ENCODE assay signal across 9 mouse cellular contexts in genomic region chr7:116458985-116459441, GRCm38 (mm10). TPM values are rescaled to one million over a fixed set of nuclear protein-coding genes. Genes with fewer than 3 reads are reported as not detected.
A peak's percentile ranks its signal among the peaks of the same experiment; 100 is the strongest.
DNase-seq lines count a peak whose midpoint lies in the region; ATAC-seq and TF ChIP-seq lines count a peak whose summit lies in the region.
"Had no signal": no experiment of that assay in that cellular context is flagged by ENCODE, and none has a peak within 500 bp of the region (broad histone marks: within the 10 kb centered on the region; RNA-seq: fewer than 3 reads in every experiment).

No protein-coding gene starts in this region.

- H3K9ac ChIP-seq in kidney, embryonic 15.5 days = no peak overlapping the region
- no peak overlapping the region for H3K9ac ChIP-seq in liver, embryonic 14.5 days (replicated peaks)
- no peak overlapping the region for H3K9ac ChIP-seq in forebrain, embryonic 12.5 days
- H3K9ac ChIP-seq: embryonic facial prominence, embryonic 12.5 days; liver, embryonic 13.5 days had no signal

- H3K9me3 ChIP-seq in kidney, embryonic 15.5 days (replicated peaks) = no peaks in the 10 kb centered on the region
- no peaks in the 10 kb centered on the region for H3K9me3 ChIP-seq in liver, embryonic 14.5 days (ENCODE audit: control insufficient read depth, low read length)
- H3K9me3 ChIP-seq in forebrain, embryonic 12.5 days = no peaks in the 10 kb centered on the region
- H3K9me3 ChIP-seq: embryonic facial prominence, embryonic 12.5 days; liver, embryonic 13.5 days had no signal

- H3K36me3 ChIP-seq in kidney, adult 2 months (ENCODE audit: control insufficient read depth, insufficient read depth, low read length) = no peaks in the 10 kb centered on the region
- no peaks in the 10 kb centered on the region for H3K36me3 ChIP-seq in kidney, embryonic 15.5 days
- H3K36me3 ChIP-seq in liver, embryonic 14.5 days (replicated peaks; ENCODE audit: control insufficient read depth, insufficient read depth, low read depth) = no peaks in the 10 kb centered on the region
- H3K36me3 ChIP-seq in spleen, adult 2 months (ENCODE audit: control insufficient read depth, insufficient read depth, low read length) = no peaks in the 10 kb centered on the region
- H3K36me3 ChIP-seq in forebrain, embryonic 12.5 days (replicated peaks) = no peaks in the 10 kb centered on the region
- H3K36me3 ChIP-seq: embryonic facial prominence, embryonic 12.5 days; liver, embryonic 13.5 days had no signal

- DNase-seq in kidney, adult 2 months = peak; percentile 54
- DNase-seq in MEL-GATA-1-ER (ENCODE audit: extremely low read depth, low read depth) = peak; percentile 70
- peak; percentile 61 for DNase-seq in embryo, embryonic 10.5 days (ENCODE audit: low spot score)
- DNase-seq in liver, embryonic 14.5 days (ENCODE audit: low read depth in 3 of 3, low spot score in 3 of 3) = peak in 1 of 3 experiments; percentile 44
- DNase-seq in spleen, adult 2 months (ENCODE audit: low read depth in 1 of 2, low spot score in 2 of 2) = peak; percentile 56 to 89
- DNase-seq: liver, embryonic 13.5 days had no signal

- TF ChIP-seq EP300 in liver, embryonic 14.5 days (IDR thresholded peaks at IDR 0.05; ENCODE audit: low read depth) = no peak

- H3K27ac ChIP-seq in kidney, adult 2 months (ENCODE audit: insufficient read depth, low read depth, low read length) = 0 out of 2 replicates have a peak overlapping the region, but pooled peaks have one; percentile 18
- H3K27ac ChIP-seq in kidney, embryonic 15.5 days = no peak overlapping the region
- no peak overlapping the region for H3K27ac ChIP-seq in liver, embryonic 14.5 days
- no peak overlapping the region for H3K27ac ChIP-seq in spleen, adult 2 months (ENCODE audit: insufficient read depth, low read length)
- no peak overlapping the region for H3K27ac ChIP-seq in forebrain, embryonic 12.5 days
- H3K27ac ChIP-seq: embryonic facial prominence, embryonic 12.5 days; liver, embryonic 13.5 days had no signal

- H3K4me1 ChIP-seq in kidney, adult 2 months (ENCODE audit: control insufficient read depth, insufficient read depth, low read length) = peaks cover 5% of the 10 kb centered on the region; the same call in 1 of the 2 replicates
- no peaks in the 10 kb centered on the region for H3K4me1 ChIP-seq in kidney, embryonic 15.5 days
- H3K4me1 ChIP-seq in liver, embryonic 14.5 days (replicated peaks; ENCODE audit: control insufficient read depth in 2 of 2, insufficient read depth in 2 of 2, low read length in 1 of 2) = 0 out of 4 replicates have a peak, but pooled peaks cover 0 to 2% of the 10 kb centered on the region in 2 experiments
- H3K4me1 ChIP-seq in spleen, adult 2 months (ENCODE audit: control insufficient read depth, insufficient read depth, insufficient read length) = no peaks in the 10 kb centered on the region
- peaks cover 3% of the 10 kb centered on the region; the same call in 1 of the 2 replicates for H3K4me1 ChIP-seq in forebrain, embryonic 12.5 days
- H3K4me1 ChIP-seq: liver, embryonic 13.5 days had no signal

- no peak overlapping the region for H3K4me2 ChIP-seq in kidney, embryonic 15.5 days
- no peak overlapping the region for H3K4me2 ChIP-seq in liver, embryonic 14.5 days (ENCODE audit: low read depth)
- H3K4me2 ChIP-seq in forebrain, embryonic 12.5 days = no peak overlapping the region
- H3K4me2 ChIP-seq: embryonic facial prominence, embryonic 12.5 days; liver, embryonic 13.5 days had no signal

- peak; percentile 43 for TF ChIP-seq CTCF in kidney, adult 2 months (conservative IDR thresholded peaks at IDR 0.05; ENCODE audit: insufficient read depth, insufficient read length, low read depth, low read length)
- peak; percentile 39 for TF ChIP-seq CTCF in liver, embryonic 14.5 days (IDR thresholded peaks at IDR 0.05; ENCODE audit: low read depth)
- peak; percentile 19; the same call in 1 of the 2 replicates for TF ChIP-seq CTCF in spleen, adult 2 months (IDR thresholded peaks at IDR 0.05; ENCODE audit: extremely low read depth, insufficient read depth, insufficient read length, insufficient replicate concordance)

- WGBS in kidney, adult 2 months = 17% methylated on average over 3 of the region's 3 CpGs
- WGBS in kidney, embryonic 15.5 days = 34% methylated on average over 3 of the region's 3 CpGs
- 17% methylated on average over 3 of the region's 3 CpGs for WGBS in liver, embryonic 14.5 days (ENCODE audit: insufficient replicate concordance)
- 21% methylated on average over 3 of the region's 3 CpGs for WGBS in spleen, adult 2 months
- 40% methylated on average over 3 of the region's 3 CpGs for WGBS in forebrain, embryonic 12.5 days

- H3K27me3 ChIP-seq in kidney, adult 2 months (replicated peaks; ENCODE audit: control insufficient read depth, insufficient read depth, low read length) = no peaks in the 10 kb centered on the region
- H3K27me3 ChIP-seq in kidney, embryonic 15.5 days = no peaks in the 10 kb centered on the region
- no peaks in the 10 kb centered on the region for H3K27me3 ChIP-seq in liver, embryonic 14.5 days (ENCODE audit: control insufficient read depth, insufficient read depth, low read length)
- no peaks in the 10 kb centered on the region for H3K27me3 ChIP-seq in spleen, adult 2 months (ENCODE audit: control insufficient read depth, insufficient read depth, low read length)
- H3K27me3 ChIP-seq in forebrain, embryonic 12.5 days = 0 out of 2 replicates have a peak, but pooled peaks cover 3% of the 10 kb centered on the region
- H3K27me3 ChIP-seq: embryonic facial prominence, embryonic 12.5 days had no signal

- H3K4me3 ChIP-seq in kidney, adult 2 months (ENCODE audit: insufficient read depth, low read depth, low read length) = no peak overlapping the region
- H3K4me3 ChIP-seq in kidney, embryonic 15.5 days (replicated peaks) = no peak overlapping the region
- H3K4me3 ChIP-seq in liver, embryonic 14.5 days (ENCODE audit: insufficient read depth in 1 of 2, low read depth in 2 of 2, low read length in 2 of 2) = no peak overlapping the region
- no peak overlapping the region for H3K4me3 ChIP-seq in spleen, adult 2 months (ENCODE audit: extremely low read depth, insufficient read depth, insufficient read length)
- no peak overlapping the region for H3K4me3 ChIP-seq in forebrain, embryonic 12.5 days (replicated peaks)
- H3K4me3 ChIP-seq: embryonic facial prominence, embryonic 12.5 days; liver, embryonic 13.5 days had no signal

- no peak for TF ChIP-seq POLR2A in kidney, adult 2 months (IDR thresholded peaks at IDR 0.05; ENCODE audit: low read depth, low read length)
- TF ChIP-seq POLR2A in spleen, adult 2 months (IDR thresholded peaks at IDR 0.05; ENCODE audit: low read depth, low read length) = no peak

- no peak for ATAC-seq in kidney, embryonic 15.5 days (replicated peaks; ENCODE audit: low FRiP score)
- ATAC-seq in liver, embryonic 14.5 days (ENCODE audit: insufficient read depth) = no peak
- no peak for ATAC-seq in forebrain, embryonic 12.5 days (ENCODE audit: low FRiP score)

RNA-seq across cellular contexts. Expression of gene Pik3c2a, which starts 15.8 kb away (rescaled TPM):
- polyA plus RNA-seq in kidney, adult 2 months (2012; rRNA removed) = 5.9 and 8.7 TPM in 2 replicates
- 30.5 and 33.1 TPM in 2 replicates for polyA plus RNA-seq in kidney, embryonic 15.5 days (2015; fragmentation: Nextera tagmentation; extraction: Ambion mirVana)
- 2.0 and 2.5 TPM in 2 replicates for polyA plus RNA-seq in liver, embryonic 14.5 days (2012; rRNA removed)
- 2.9 and 3.0 TPM in 2 replicates for polyA plus RNA-seq in liver, embryonic 14.5 days (2014; fragmentation: Nextera tagmentation; extraction: Ambion mirVana)
- 1.8 TPM in 2 replicates for polyA plus RNA-seq in spleen, adult 2 months (2012; rRNA removed)
- polyA plus RNA-seq in forebrain, embryonic 12.5 days (2016; fragmentation: Nextera tagmentation; extraction: Ambion mirVana) = 26.6 and 32.4 TPM in 2 replicates

RNA-seq across cellular contexts. Expression of gene Nucb2, which starts 45.2 kb away (rescaled TPM):
- polyA plus RNA-seq in kidney, adult 2 months (2012; rRNA removed) = 2.5 and 3.1 TPM in 2 replicates
- polyA plus RNA-seq in kidney, embryonic 15.5 days (2015; fragmentation: Nextera tagmentation; extraction: Ambion mirVana) = 14.3 and 15.2 TPM in 2 replicates
- polyA plus RNA-seq in liver, embryonic 14.5 days (2012; rRNA removed) = 0.87 and 2.2 TPM in 2 replicates
- 2.9 and 3.1 TPM in 2 replicates for polyA plus RNA-seq in liver, embryonic 14.5 days (2014; fragmentation: Nextera tagmentation; extraction: Ambion mirVana)
- polyA plus RNA-seq in spleen, adult 2 months (2012; rRNA removed) = 1.7 and 2.5 TPM in 2 replicates
- 14.2 and 17.0 TPM in 2 replicates for polyA plus RNA-seq in forebrain, embryonic 12.5 days (2016; fragmentation: Nextera tagmentation; extraction: Ambion mirVana)
